Mouse (Mus musculus) liver, embryonic 15.5 days (tissue): ENCODE measurements around the gene Gemin7. TPM values are rescaled to one million over a fixed set of nuclear protein-coding genes. Genes with fewer than 3 reads are reported as not detected.
A peak's percentile ranks its signal among the peaks of the same experiment; 100 is the strongest.

Experiments used
- ATAC-seq: fragments of 200-750 bp; cut with Nextera tagmentation; 2 replicates; pipeline ENCODE4 v1.8.0; 2017; ENCODE audit warnings: moderate number of reproducible peaks, mild to moderate bottlenecking, moderate library complexity; ENCODE audit not compliant: insufficient read depth
- H3K27ac ChIP-seq: fragments of 300-500 bp; sonication (generic); replicated peaks from 2 replicates; pipeline ENCODE4 v1.5.1; 2015; ENCODE audit warnings: mild to moderate bottlenecking, inconsistent platforms
- H3K27me3 ChIP-seq: fragments of 300-500 bp; sonication (generic); 2 replicates; pipeline ENCODE4 v1.6.1; 2015; ENCODE audit warnings: mild to moderate bottlenecking, inconsistent platforms
- H3K36me3 ChIP-seq: fragments of 300-500 bp; sonication (generic); replicated peaks from 2 replicates; pipeline ENCODE4 v1.6.1; 2015; ENCODE audit warnings: moderate library complexity, mild to moderate bottlenecking, inconsistent platforms
- H3K4me1 ChIP-seq: fragments of 300-500 bp; sonication (generic); replicated peaks from 2 replicates; pipeline ENCODE4 v1.6.1; 2015; ENCODE audit warnings: inconsistent platforms
- H3K4me2 ChIP-seq: fragments of 300-500 bp; sonication (generic); 2 replicates; pipeline ENCODE4 v1.6.1; 2015; ENCODE audit warnings: moderate library complexity, mild to moderate bottlenecking, inconsistent platforms
- H3K4me3 ChIP-seq: fragments of 300-500 bp; sonication (generic); replicated peaks from 2 replicates; pipeline ENCODE4 v1.5.1; 2015; ENCODE audit warnings: mild to moderate bottlenecking, inconsistent platforms
- H3K9ac ChIP-seq: fragments of 300-500 bp; sonication (generic); 2 replicates; pipeline ENCODE4 v1.6.1; 2015; ENCODE audit warnings: moderate library complexity, mild to moderate bottlenecking, inconsistent platforms
- H3K9me3 ChIP-seq: fragments of 300-500 bp; sonication (generic); replicated peaks from 2 replicates; pipeline ENCODE4 v1.6.1; 2016; ENCODE audit warnings: inconsistent platforms
- WGBS: fragments of 180-500 bp; shearing (Covaris S2); methylation state at CpG from one replicate; pipeline ENCODE4 v1.1.7; 2015; ENCODE audit warnings: mixed read lengths; ENCODE audit not compliant: insufficient replicate concordance; 5-methylcytosine and 5-hydroxymethylcytosine counted together
- polyA plus RNA-seq: library from polyadenylated mRNA; unstranded; fragments of >200 nt; fragmentation: Nextera tagmentation; extraction: Ambion mirVana; gene quantifications from 2 replicates; pipeline ENCODE4 v1.2.1, GENCODE M21; 2015

Gene Gemin7
- polyA plus RNA-seq, 1 experiment from 2014 or later: 79.6 TPM

- WGBS: under 1% methylated on average over 64 of the region's 64 CpGs
- peak overlapping the region; percentile 61 for H3K4me2 ChIP-seq
- H3K27ac ChIP-seq: no peak overlapping the region
- peak overlapping the region; percentile 37 for H3K4me3 ChIP-seq
- peaks cover 28% of the 10 kb centered on the region for H3K4me1 ChIP-seq
- 0 out of 2 replicates have a peak, but pooled peaks cover 3% of the 10 kb centered on the region for H3K36me3 ChIP-seq
- ATAC-seq: peak; percentile 13; the same call in 1 of the 2 replicates
- H3K9ac ChIP-seq: no peak overlapping the region
- peaks cover 76% of the 10 kb centered on the region for H3K27me3 ChIP-seq
- no peaks in the 10 kb centered on the region for H3K9me3 ChIP-seq
Observed at GRCm38 (mm10) chr7:19523757-19524419, 53.5 kb downstream of the Gemin7 start.

GRCm38 (mm10) chr7:19523017-19523756 lies 54.2 kb downstream of the Gemin7 start:
- no peak overlapping the region for H3K9ac ChIP-seq
- peak overlapping the region; percentile 37; the same call in 1 of the 2 replicates for H3K4me3 ChIP-seq
- no peaks in the 10 kb centered on the region for H3K36me3 ChIP-seq
- ATAC-seq: no peak
- no peak overlapping the region for H3K27ac ChIP-seq
- H3K4me2 ChIP-seq: peak overlapping the region; percentile 61
- H3K9me3 ChIP-seq: no peaks in the 10 kb centered on the region
- peaks cover 84% of the 10 kb centered on the region for H3K27me3 ChIP-seq
- WGBS: 12% methylated on average over 72 of the region's 72 CpGs
- peaks cover 28% of the 10 kb centered on the region for H3K4me1 ChIP-seq

- Histone ChIP-seq H3K4me2 (peak overlapping the region; percentile 44), H3K4me1 (peaks cover 28% of the 10 kb centered on the region), H3K4me3 (0 out of 2 replicates have a peak overlapping the region, but pooled peaks have one; percentile 12), H3K9me3 (no peaks in the 10 kb centered on the region), H3K27ac (no peak overlapping the region), H3K27me3 (peaks cover 100% of the 10 kb centered on the region), H3K36me3 (no peaks in the 10 kb centered on the region), H3K9ac (no peak overlapping the region)
- ATAC-seq: no peak
- 4% methylated on average over 22 of the region's 23 CpGs for WGBS
Observed at GRCm38 (mm10) chr7:19520032-19520431, 57.4 kb downstream of the Gemin7 start.

GRCm38 (mm10) chr7:19517652-19518365 lies 59.6 kb downstream of the Gemin7 start, which contains the start of gene Nkpd1:
TSS of gene Nkpd1 (plus strand) at chr7:19517838.
- Histone ChIP-seq H3K9ac (no peak within 1 kb of the TSS), H3K9me3 (no peaks in the 10 kb centered on the region), H3K4me1 (peaks cover 11% of the 10 kb centered on the region), H3K4me3 (no peak within 1 kb of the TSS), H3K27me3 (peaks cover 80% of the 10 kb centered on the region), H3K4me2 (no peak within 1 kb of the TSS; the same call in 1 of the 2 replicates), H3K36me3 (no peaks in the 10 kb centered on the region), H3K27ac (no peak within 1 kb of the TSS)
- no peak for ATAC-seq
- WGBS: 5% methylated on average over 29 of the region's 29 CpGs

Other genes with a start within 250 kb of the Gemin7 start
- gene Ercc1, start 232.8 kb downstream of the Gemin7 start, polyA plus RNA-seq: 14.0 and 14.5 TPM in 2 replicates
- gene Cd3eap, start 218.1 kb downstream of the Gemin7 start, polyA plus RNA-seq: 7.9 and 8.1 TPM in 2 replicates
- 0.94 and 1.5 TPM in 2 replicates for gene Ppp1r13l, start 217.8 kb downstream of the Gemin7 start, polyA plus RNA-seq
- gene Ercc2, start 195.6 kb downstream of the Gemin7 start, polyA plus RNA-seq: 6.2 and 7.5 TPM in 2 replicates
- 0.46 and 0.84 TPM in 2 replicates for gene Klc3, start 173.5 kb downstream of the Gemin7 start, polyA plus RNA-seq
- 32.2 and 49.9 TPM in 2 replicates for gene Ckm, start 172.8 kb downstream of the Gemin7 start, polyA plus RNA-seq
- 1.2 and 1.6 TPM in 2 replicates for gene Mark4, start 118.8 kb downstream of the Gemin7 start, polyA plus RNA-seq
- gene Exoc3l2, start 114.3 kb downstream of the Gemin7 start, polyA plus RNA-seq: 0.85 and 1.2 TPM in 2 replicates
- gene Bloc1s3, start 69.2 kb downstream of the Gemin7 start, polyA plus RNA-seq: 0.79 and 1.1 TPM in 2 replicates
- 41.2 and 42.0 TPM in 2 replicates for gene Trappc6a, start 69.2 kb downstream of the Gemin7 start, polyA plus RNA-seq
- gene Nkpd1, start 59.8 kb downstream of the Gemin7 start, polyA plus RNA-seq: not detected in 2 replicates
- 10.2 and 15.7 TPM in 2 replicates for gene Ppp1r37, start 14.5 kb downstream of the Gemin7 start, polyA plus RNA-seq
- gene Zfp296, start 308 bp downstream of the Gemin7 start, polyA plus RNA-seq: 0.60 and 0.81 TPM in 2 replicates
- 12.2 and 13.4 TPM in 2 replicates for gene Clasrp, start 26.9 kb upstream of the Gemin7 start, polyA plus RNA-seq
- gene Relb, start 51.8 kb upstream of the Gemin7 start, polyA plus RNA-seq: 1.7 TPM in 2 replicates
- gene Clptm1, start 87.4 kb upstream of the Gemin7 start, polyA plus RNA-seq: 48.3 and 48.8 TPM in 2 replicates
- gene Apoc2, start 100.3 kb upstream of the Gemin7 start, polyA plus RNA-seq: 1,160 and 1,332 TPM in 2 replicates
- 22.2 and 29.1 TPM in 2 replicates for gene Gm44805, start 103.8 kb upstream of the Gemin7 start, polyA plus RNA-seq
- gene Apoc4, start 103.9 kb upstream of the Gemin7 start, polyA plus RNA-seq: 273 and 372 TPM in 2 replicates
- gene Apoc1, start 115.1 kb upstream of the Gemin7 start, polyA plus RNA-seq: 609 and 611 TPM in 2 replicates
- 2,704 and 3,478 TPM in 2 replicates for gene Apoe, start 121.6 kb upstream of the Gemin7 start, polyA plus RNA-seq
- gene Tomm40, start 137.8 kb upstream of the Gemin7 start, polyA plus RNA-seq: 87.2 and 91.8 TPM in 2 replicates
- 15.2 and 19.5 TPM in 2 replicates for gene Nectin2, start 172.9 kb upstream of the Gemin7 start, polyA plus RNA-seq
- gene Bcam, start 193.4 kb upstream of the Gemin7 start, polyA plus RNA-seq: 10.3 and 11.3 TPM in 2 replicates
- gene Cblc, start 219.2 kb upstream of the Gemin7 start, polyA plus RNA-seq: 3.5 and 3.8 TPM in 2 replicates
- gene Bcl3, start 245.2 kb upstream of the Gemin7 start, polyA plus RNA-seq: 4.7 and 5.3 TPM in 2 replicates